Comparison of ENCODE assay signal across 17 mouse cellular contexts in genomic region chr1:98818076-98818475, GRCm38 (mm10).
"Had no signal": no experiment of that assay in that cellular context is flagged by ENCODE, and none has a peak within 500 bp of the region (broad histone marks: within the 10 kb centered on the region; RNA-seq: fewer than 3 reads in every experiment).

No protein-coding gene starts in this region.

- H3K4me1 ChIP-seq: neural tube, embryonic 12.5 days; neural tube, embryonic 13.5 days; neural tube, embryonic 15.5 days; stomach, embryonic 15.5 days had no signal

- DNase-seq: retina, postnatal 1 day; right cerebral cortex, adult 18-20 months; right cerebral cortex, postnatal 14 days; right cerebral cortex, postnatal 25 days; right cerebral cortex, postnatal 4 days; spleen, adult 18-20 months; thymus, adult 18-20 months; thymus, adult 2 months; thymus, postnatal 14 days; thymus, postnatal 25 days; thymus, postnatal 36 days; thymus, postnatal 4 days had no signal

- H3K9ac ChIP-seq: neural tube, embryonic 12.5 days; neural tube, embryonic 13.5 days; neural tube, embryonic 15.5 days; stomach, embryonic 15.5 days had no signal

- H3K27ac ChIP-seq: neural tube, embryonic 12.5 days; neural tube, embryonic 13.5 days; neural tube, embryonic 15.5 days; stomach, embryonic 15.5 days; stomach, postnatal 0 days had no signal

- H3K9me3 ChIP-seq: neural tube, embryonic 12.5 days; neural tube, embryonic 13.5 days; neural tube, embryonic 15.5 days; stomach, embryonic 15.5 days had no signal

- H3K27me3 ChIP-seq: neural tube, embryonic 12.5 days; neural tube, embryonic 13.5 days; neural tube, embryonic 15.5 days; stomach, embryonic 15.5 days had no signal

- H3K4me3 ChIP-seq: neural tube, embryonic 12.5 days; neural tube, embryonic 13.5 days; neural tube, embryonic 15.5 days; stomach, embryonic 15.5 days had no signal

- H3K36me3 ChIP-seq: neural tube, embryonic 12.5 days; neural tube, embryonic 13.5 days; neural tube, embryonic 15.5 days; stomach, embryonic 15.5 days had no signal
